Mouse (Mus musculus): ENCODE results near the gene Tm9sf1. TPM values are rescaled to one million over a fixed set of nuclear protein-coding genes. Genes with fewer than 3 reads are reported as not detected.

The Tm9sf1 gene
- total and polyA plus RNA-seq, 3 experiments = 36.1 to 65.3 (median 51.3) TPM

DNA sequence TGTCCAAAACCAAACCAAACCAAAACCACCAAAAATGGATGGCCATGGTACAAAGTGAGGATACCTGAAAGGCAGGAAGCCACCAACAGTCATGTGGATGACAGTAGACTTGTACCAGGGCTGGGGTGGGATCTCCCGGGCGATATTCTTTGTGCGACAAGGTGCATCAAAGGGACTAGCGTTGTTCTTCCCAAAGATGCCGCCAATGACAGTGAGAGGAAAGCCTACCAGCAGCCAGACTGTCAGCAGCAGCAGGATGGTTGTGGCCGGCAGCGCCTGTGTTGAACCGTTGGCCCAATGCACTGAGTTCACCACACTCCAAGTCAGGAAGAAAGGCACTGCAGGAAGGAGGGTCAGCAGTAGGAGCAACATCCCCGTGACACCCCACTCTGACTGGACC, 5.8 kb downstream of the Tm9sf1 start, which contains the start of gene Gm49378:
Gene Gm49378 (minus strand): TSS at position 101 of the 400 bp plus-strand sequence.
- Histone ChIP-seq H3K4me2 (ENCODE audit: insufficient read depth, low read depth, poor library complexity, severe bottlenecking) (no peak within 1 kb of the TSS), H3K79me2 (replicated peaks; ENCODE audit: control insufficient read depth, extremely low read depth, insufficient read depth, poor library complexity, severe bottlenecking) (peaks cover 27% of the 10 kb centered on the region), H3K36me3 (replicated peaks in 1 of 2; ENCODE audit: control insufficient read depth in 1 of 2, insufficient read depth in 1 of 2, low read length in 1 of 2) (peaks cover 50 to 72% of the 10 kb centered on the region in 2 experiments), H3K27me3 (replicated peaks) (no peaks in the 10 kb centered on the region), H3K27ac (ENCODE audit: insufficient read depth, low read depth) (no peak within 1 kb of the TSS), H3K4me1 (ENCODE audit: control insufficient read depth in 1 of 2, insufficient read depth in 2 of 2) (peaks cover 4 to 46% of the 10 kb centered on the region in 2 experiments; a peak in 3 of 4 replicates), H3K9me3 (replicated peaks; ENCODE audit: low read length) (no peaks in the 10 kb centered on the region), H3K4me3 (replicated peaks in 1 of 3; ENCODE audit: low read depth in 2 of 3, low read length in 2 of 3, poor library complexity in 1 of 3) (no peak within 1 kb of the TSS), H3K9ac (ENCODE audit: insufficient read depth, low read depth) (no peak within 1 kb of the TSS)
- DNase-seq (ENCODE audit: extremely low read depth) = no peak
- dilution Hi-C loops (cut with MboI; ENCODE audit: extremely low pct_ligation_motif_present, extremely low pct_unique_long_range_greater_than_20kb, low sequenced_read_pairs) = no loop called here
- in situ Hi-C loops (cut with MboI; ENCODE audit: low pct_ligation_motif_present, low pct_unique_long_range_greater_than_20kb, low sequenced_read_pairs) = no loop called here
- no peak for TF ChIP-seq SMC3 (IDR thresholded peaks at IDR 0.05; ENCODE audit: low read depth, low read length)
- TF ChIP-seq CHD2 (IDR thresholded peaks at IDR 0.05; ENCODE audit: low read length) = no peak
- no peak for TF ChIP-seq NRF1 (IDR thresholded peaks at IDR 0.05; ENCODE audit: low read depth, low read length)
- TF ChIP-seq NELFE (IDR thresholded peaks at IDR 0.05; ENCODE audit: low read depth, low read length) = no peak
- TF ChIP-seq ZKSCAN1 (IDR thresholded peaks at IDR 0.05; ENCODE audit: borderline replicate concordance, low read depth, low read length) = no peak
- no peak for TF ChIP-seq MAFK (IDR thresholded peaks at IDR 0.05; ENCODE audit: insufficient replicate concordance, low read length)
- no peak for TF ChIP-seq EP300 (IDR thresholded peaks at IDR 0.05; ENCODE audit: low read length)
- no peak for TF ChIP-seq CTCF (conservative IDR thresholded peaks at IDR 0.05 in 1 of 2, IDR thresholded peaks at IDR 0.05 in 1 of 2; ENCODE audit: low read depth in 2 of 2, low read length in 2 of 2)
- no peak for TF ChIP-seq MEF2A (IDR thresholded peaks at IDR 0.05; ENCODE audit: borderline replicate concordance, low read depth, low read length)
- no peak for TF ChIP-seq TBP (conservative IDR thresholded peaks at IDR 0.05; ENCODE audit: low read depth, low read length)
- TF ChIP-seq ZMIZ1 (IDR thresholded peaks at IDR 0.05; ENCODE audit: low read depth, low read length) = no peak
- TF ChIP-seq ZNF384 (IDR thresholded peaks at IDR 0.05; ENCODE audit: low read depth, low read length) = no peak
- TF ChIP-seq ETS1 (conservative IDR thresholded peaks at IDR 0.05; ENCODE audit: low read depth, low read length) = no peak
- no peak for TF ChIP-seq IRF4 (IDR thresholded peaks at IDR 0.05; ENCODE audit: low read depth, low read length)
- TF ChIP-seq TCF12 (IDR thresholded peaks at IDR 0.05; ENCODE audit: low read depth, low read length) = no peak
- no peak for TF ChIP-seq KAT2A (IDR thresholded peaks at IDR 0.05; ENCODE audit: insufficient replicate concordance, low read length)
- TF ChIP-seq HCFC1 (IDR thresholded peaks at IDR 0.05; ENCODE audit: low read depth, low read length) = no peak
- TF ChIP-seq MYC (IDR thresholded peaks at IDR 0.05; ENCODE audit: low read depth, low read length) = no peak

GRCm38 (mm10) chr14:55635523-55636007, 8.0 kb downstream of the Tm9sf1 start, which contains the start of gene Ipo4:
Ipo4 (minus strand) TSS chr14:55635957.
- Histone ChIP-seq H3K9me3 (replicated peaks; ENCODE audit: low read length) (no peaks in the 10 kb centered on the region), H3K4me1 (ENCODE audit: control insufficient read depth in 1 of 2, insufficient read depth in 2 of 2) (peaks cover 4 to 28% of the 10 kb centered on the region in 2 experiments; a peak in 3 of 4 replicates), H3K36me3 (replicated peaks in 1 of 2; ENCODE audit: control insufficient read depth in 1 of 2, insufficient read depth in 1 of 2, low read length in 1 of 2) (peaks cover 62 to 83% of the 10 kb centered on the region in 2 experiments), H3K9ac (ENCODE audit: insufficient read depth, low read depth) (peak within 1 kb of the TSS; percentile 54), H3K4me2 (ENCODE audit: insufficient read depth, low read depth, poor library complexity, severe bottlenecking) (peak within 1 kb of the TSS; percentile 53), H3K4me3 (replicated peaks in 1 of 3; ENCODE audit: low read depth in 2 of 3, low read length in 2 of 3, poor library complexity in 1 of 3) (peak within 1 kb of the TSS; percentile 75 to 89 (median 78)), H3K27me3 (replicated peaks) (no peaks in the 10 kb centered on the region), H3K27ac (ENCODE audit: insufficient read depth, low read depth) (no peak within 1 kb of the TSS; the same call in 1 of the 2 replicates), H3K79me2 (replicated peaks; ENCODE audit: control insufficient read depth, extremely low read depth, insufficient read depth, poor library complexity, severe bottlenecking) (peaks cover 10% of the 10 kb centered on the region; the same call in 1 of the 2 replicates)
- in situ Hi-C loops (cut with MboI; ENCODE audit: low pct_ligation_motif_present, low pct_unique_long_range_greater_than_20kb, low sequenced_read_pairs) (no loop called here), dilution Hi-C loops (cut with MboI; ENCODE audit: extremely low pct_ligation_motif_present, extremely low pct_unique_long_range_greater_than_20kb, low sequenced_read_pairs) (no loop called here)
- peak; percentile 93 for DNase-seq (ENCODE audit: extremely low read depth)
- TF ChIP-seq JUN (IDR thresholded peaks at IDR 0.05; ENCODE audit: insufficient read depth, low read depth, low read length) = no peak
- TF ChIP-seq PAX5 (IDR thresholded peaks at IDR 0.05; ENCODE audit: low read length) = no peak
- TF ChIP-seq ZKSCAN1 (IDR thresholded peaks at IDR 0.05; ENCODE audit: borderline replicate concordance, low read depth, low read length) = no peak
- TF ChIP-seq CTCF (conservative IDR thresholded peaks at IDR 0.05 in 1 of 2, IDR thresholded peaks at IDR 0.05 in 1 of 2; ENCODE audit: low read depth in 2 of 2, low read length in 2 of 2) = no peak
- no peak for TF ChIP-seq E2F4 (IDR thresholded peaks at IDR 0.05; ENCODE audit: insufficient replicate concordance, low read depth, low read length)
- no peak for TF ChIP-seq NRF1 (IDR thresholded peaks at IDR 0.05; ENCODE audit: low read depth, low read length)
- TF ChIP-seq ETS1 (conservative IDR thresholded peaks at IDR 0.05; ENCODE audit: low read depth, low read length) = peak; percentile 32; the same call in 1 of the 2 replicates
- no peak; the same call in 1 of the 2 replicates for TF ChIP-seq USF2 (conservative IDR thresholded peaks at IDR 0.05; ENCODE audit: low read depth, low read length)
- peak; percentile 85 for TF ChIP-seq POLR2AphosphoS2 (IDR thresholded peaks at IDR 0.05; ENCODE audit: low read depth, low read length)
- no peak for TF ChIP-seq SMC3 (IDR thresholded peaks at IDR 0.05; ENCODE audit: low read depth, low read length)
- no peak for TF ChIP-seq ZNF384 (IDR thresholded peaks at IDR 0.05; ENCODE audit: low read depth, low read length)
- peak; percentile 82 for TF ChIP-seq POLR2A (IDR thresholded peaks at IDR 0.05; ENCODE audit: low read depth, low read length)
- TF ChIP-seq BHLHE40 (IDR thresholded peaks at IDR 0.05; ENCODE audit: low read depth, low read length) = peak; percentile 97
- peak; percentile 57; the same call in 1 of the 2 replicates for TF ChIP-seq CHD2 (IDR thresholded peaks at IDR 0.05; ENCODE audit: low read length)
- TF ChIP-seq USF1 (IDR thresholded peaks at IDR 0.05; ENCODE audit: low read depth, low read length) = peak; percentile 70
- TF ChIP-seq ELF1 (IDR thresholded peaks at IDR 0.05; ENCODE audit: low read depth, low read length) = peak; percentile 78
- TF ChIP-seq GABPA (IDR thresholded peaks at IDR 0.05; ENCODE audit: insufficient replicate concordance, low read depth, low read length) = no peak
- peak; percentile 80 for TF ChIP-seq HCFC1 (IDR thresholded peaks at IDR 0.05; ENCODE audit: low read depth, low read length)
- TF ChIP-seq KAT2A (IDR thresholded peaks at IDR 0.05; ENCODE audit: insufficient replicate concordance, low read length) = 0 out of 2 replicates have a peak, but pooled peaks have one; percentile 66
- peak; percentile 98 for TF ChIP-seq SIN3A (IDR thresholded peaks at IDR 0.05; ENCODE audit: low read length)
- peak; percentile 97 for TF ChIP-seq MYC (IDR thresholded peaks at IDR 0.05; ENCODE audit: low read depth, low read length)
- TF ChIP-seq JUND (conservative IDR thresholded peaks at IDR 0.05; ENCODE audit: low read depth, low read length) = no peak

Measured in CH12.LX (cell line).